ENCODE assay signal across 10 mouse cellular contexts in genomic region chr5:121832376-121833155, GRCm38 (mm10). TPM values are rescaled to one million over a fixed set of nuclear protein-coding genes. Genes with fewer than 3 reads are reported as not detected.
DNase-seq lines count a peak whose midpoint lies in the region; ATAC-seq and TF ChIP-seq lines count a peak whose summit lies in the region.
"Had no signal": no experiment of that assay in that cellular context is flagged by ENCODE, and none has a peak within 500 bp of the region (broad histone marks: within the 10 kb centered on the region; RNA-seq: fewer than 3 reads in every experiment).

No protein-coding gene starts in this region.

- peaks cover 16% of the 10 kb centered on the region for H3K36me3 ChIP-seq in heart, embryonic 13.5 days
- peaks cover 13% of the 10 kb centered on the region for H3K36me3 ChIP-seq in lung, embryonic 14.5 days (ENCODE audit: insufficient read depth)
- H3K36me3 ChIP-seq in liver, embryonic 13.5 days = peaks cover 22% of the 10 kb centered on the region
- H3K36me3 ChIP-seq: midbrain, embryonic 13.5 days had no signal

- no peaks in the 10 kb centered on the region for H3K9me3 ChIP-seq in heart, embryonic 13.5 days
- no peaks in the 10 kb centered on the region for H3K9me3 ChIP-seq in lung, embryonic 14.5 days (ENCODE audit: low read depth, low read length)
- H3K9me3 ChIP-seq in liver, embryonic 13.5 days (replicated peaks) = no peaks in the 10 kb centered on the region
- H3K9me3 ChIP-seq: midbrain, embryonic 13.5 days had no signal

- ATAC-seq in heart, embryonic 13.5 days (ENCODE audit: extremely low read depth, insufficient number of reproducible peaks, low FRiP score, low TSS enrichment) = no peak
- ATAC-seq in lung, embryonic 14.5 days (ENCODE audit: insufficient read depth) = peak; percentile 12; the same call in 1 of the 2 replicates
- ATAC-seq in liver, embryonic 13.5 days (ENCODE audit: low read depth) = no peak
- ATAC-seq: midbrain, embryonic 13.5 days had no signal

- peak overlapping the region; percentile 91; the same call in 1 of the 2 replicates for H3K27ac ChIP-seq in heart, embryonic 13.5 days (replicated peaks)
- H3K27ac ChIP-seq in lung, embryonic 14.5 days (ENCODE audit: low read depth) = no peak overlapping the region
- H3K27ac ChIP-seq in brown adipose tissue, adult 24 weeks (replicated peaks; ENCODE audit: low read depth, low read length) = peak overlapping the region; percentile 51
- peak overlapping the region; percentile 43 for H3K27ac ChIP-seq in liver, embryonic 13.5 days
- H3K27ac ChIP-seq: midbrain, embryonic 13.5 days had no signal

- H3K4me3 ChIP-seq in heart, embryonic 13.5 days = peak overlapping the region; percentile 4; the same call in 1 of the 2 replicates
- no peak overlapping the region for H3K4me3 ChIP-seq in lung, embryonic 14.5 days (ENCODE audit: low read depth, low read length)
- H3K4me3 ChIP-seq in brown adipose tissue, adult 24 weeks (ENCODE audit: insufficient read depth, low read depth, low read length) = peak overlapping the region; percentile 98
- H3K4me3 ChIP-seq in liver, embryonic 13.5 days (replicated peaks) = no peak overlapping the region
- H3K4me3 ChIP-seq: midbrain, embryonic 13.5 days had no signal

- H3K4me1 ChIP-seq in heart, embryonic 13.5 days = peaks cover 70% of the 10 kb centered on the region
- H3K4me1 ChIP-seq in lung, embryonic 14.5 days (ENCODE audit: insufficient read depth) = peaks cover 34% of the 10 kb centered on the region
- H3K4me1 ChIP-seq in brown adipose tissue, adult 24 weeks (ENCODE audit: control insufficient read depth, insufficient read depth, insufficient read length, low read length) = peaks cover 27% of the 10 kb centered on the region
- peaks cover 75% of the 10 kb centered on the region for H3K4me1 ChIP-seq in liver, embryonic 13.5 days (replicated peaks)

- peak overlapping the region; percentile 40 for H3K9ac ChIP-seq in heart, embryonic 13.5 days
- no peak overlapping the region for H3K9ac ChIP-seq in lung, embryonic 14.5 days
- no peak overlapping the region for H3K9ac ChIP-seq in liver, embryonic 13.5 days
- H3K9ac ChIP-seq: midbrain, embryonic 13.5 days had no signal

- no peak for TF ChIP-seq CTCF in lung, embryonic 14.5 days (IDR thresholded peaks at IDR 0.05; ENCODE audit: low read depth)

- intact Hi-C loops in heart, postnatal 25 days (cut with DNase I) = no loop called here

- DNase-seq in heart, postnatal 25 days (ENCODE audit: low spot score) = no peak
- peak; percentile 81 for DNase-seq in lung, embryonic 14.5 days
- no peak for DNase-seq in lung, postnatal 25 days (ENCODE audit: low spot score)
- no peak for DNase-seq in liver, embryonic 13.5 days
- DNase-seq in layer of hippocampus, postnatal 36 days = no peak
- DNase-seq in adipocyte (ENCODE audit: low spot score) = no peak
- DNase-seq: right cerebral cortex, postnatal 14 days had no signal

- peak overlapping the region; percentile 98 for H3K4me2 ChIP-seq in heart, embryonic 13.5 days
- H3K4me2 ChIP-seq in lung, embryonic 14.5 days = peak overlapping the region; percentile 16; the same call in 1 of the 2 replicates
- H3K4me2 ChIP-seq in liver, embryonic 13.5 days = 0 out of 2 replicates have a peak overlapping the region, but pooled peaks have one; percentile 98

- WGBS in heart, embryonic 13.5 days = 74% methylated on average over 5 of the region's 6 CpGs
- 55% methylated on average over 6 of the region's 6 CpGs for WGBS in lung, embryonic 14.5 days
- 77% methylated on average over 6 of the region's 6 CpGs for WGBS in liver, embryonic 13.5 days (ENCODE audit: insufficient replicate concordance)

- H3K27me3 ChIP-seq in heart, embryonic 13.5 days (replicated peaks) = peaks cover 22% of the 10 kb centered on the region
- peaks cover 6% of the 10 kb centered on the region for H3K27me3 ChIP-seq in lung, embryonic 14.5 days (ENCODE audit: insufficient read depth, low read length)
- H3K27me3 ChIP-seq in liver, embryonic 13.5 days = peaks cover 2% of the 10 kb centered on the region; the same call in 1 of the 2 replicates

RNA-seq across cellular contexts. Expression of gene Sh2b3, which starts 4.9 kb away (rescaled TPM):
- polyA plus RNA-seq in heart, embryonic 13.5 days (2015; fragmentation: Nextera tagmentation; extraction: Ambion mirVana) = 13.3 and 14.7 TPM in 2 replicates
- total RNA-seq in heart, postnatal 25 days (2021) = 10 to 100 TPM; 20.3 to 27.3 TPM
- polyA plus RNA-seq in lung, embryonic 14.5 days (2014; fragmentation: Nextera tagmentation; extraction: Ambion mirVana) = 24.2 and 26.4 TPM in 2 replicates
- 7.9 and 8.2 TPM in 2 replicates for polyA plus RNA-seq in brown adipose tissue, adult 24 weeks (2012; ENCODE audit: insufficient read depth, insufficient read length, missing spikeins)
- polyA plus RNA-seq in liver, embryonic 13.5 days (2015; fragmentation: Nextera tagmentation; extraction: Ambion mirVana) = 6.1 TPM in 2 replicates
- total RNA-seq in layer of hippocampus, postnatal 36 days (2021) = 10 to 100 TPM; 21.6 to 22.1 TPM

RNA-seq across cellular contexts. Expression of gene Pheta1, which starts 16.2 kb away (rescaled TPM):
- 14.9 and 17.2 TPM in 2 replicates for polyA plus RNA-seq in heart, embryonic 13.5 days (2015; fragmentation: Nextera tagmentation; extraction: Ambion mirVana)
- 10 to 100 TPM; 12.2 to 13.2 TPM for total RNA-seq in heart, postnatal 25 days (2021)
- polyA plus RNA-seq in lung, embryonic 14.5 days (2014; fragmentation: Nextera tagmentation; extraction: Ambion mirVana) = 22.2 TPM in 2 replicates
- polyA plus RNA-seq in brown adipose tissue, adult 24 weeks (2012; ENCODE audit: insufficient read depth, insufficient read length, missing spikeins) = 2.5 and 3.0 TPM in 2 replicates
- 3.7 and 4.0 TPM in 2 replicates for polyA plus RNA-seq in liver, embryonic 13.5 days (2015; fragmentation: Nextera tagmentation; extraction: Ambion mirVana)
- total RNA-seq in layer of hippocampus, postnatal 36 days (2021) = 10 to 100 TPM in 1 of 2 experiments, 1 to 10 TPM in 1; 8.8 to 11.1 TPM

Comparison
In these comparisons a context has a peak if more than half of its experiments do, and no peak if none do; other contexts are left out.
1. H3K4me2 ChIP-seq: peak in every context shown above with its lines; median percentile 98 in heart, embryonic 13.5 days; 98 in liver, embryonic 13.5 days; 16 in lung, embryonic 14.5 days.
2. H3K4me3 ChIP-seq: peak in heart, embryonic 13.5 days (single experiment) and brown adipose tissue, adult 24 weeks (single experiment); none in lung, embryonic 14.5 days (single experiment) and liver, embryonic 13.5 days (single experiment).